Mouse (Mus musculus): ENCODE measurements around the gene Cfl1. TPM values are rescaled to one million over a fixed set of nuclear protein-coding genes. Genes with fewer than 3 reads are reported as not detected.

Gene Cfl1
- polyA plus RNA-seq, 1 experiment from 2014 or later: 4,056 TPM

GRCm38 (mm10) chr19:5473720-5474119 lies 16.5 kb upstream of the Cfl1 start, which contains the start of gene Efemp2:
Gene Efemp2, plus strand, starts transcription at chr19:5473954.
- no peaks in the 10 kb centered on the region for H3K27me3 ChIP-seq (ENCODE audit: control insufficient read depth, insufficient read depth, low read length)
- peak within 1 kb of the TSS; percentile 63 for H3K4me3 ChIP-seq (ENCODE audit: low read depth, low read length)
- peak within 1 kb of the TSS; percentile 99 for H3K4me2 ChIP-seq (replicated peaks; ENCODE audit: low read depth, low read length)
- H3K9ac ChIP-seq (ENCODE audit: low read depth, low read length): peak within 1 kb of the TSS; percentile 86
- no peaks in the 10 kb centered on the region for H3K9me3 ChIP-seq (ENCODE audit: control insufficient read depth, low read length)
- peak within 1 kb of the TSS; percentile 54; the same call in 1 of the 2 replicates for H3K27ac ChIP-seq (ENCODE audit: low read depth, low read length)
- no peaks in the 10 kb centered on the region for H3K36me3 ChIP-seq (ENCODE audit: control insufficient read depth, insufficient read depth, low read length)
- H3K4me1 ChIP-seq (replicated peaks; ENCODE audit: control insufficient read depth, insufficient read depth, low read length): peaks cover 7% of the 10 kb centered on the region
- peak; percentile 71 for ATAC-seq (ENCODE audit: low FRiP score)
- DNase-seq (ENCODE audit: low spot score): peak; percentile 79
- WGBS: 2% methylated on average over 22 of the region's 22 CpGs

- peak overlapping the region; percentile 63 for H3K4me3 ChIP-seq (ENCODE audit: low read depth, low read length)
- peak; percentile 62; the same call in 1 of the 2 replicates for ATAC-seq (ENCODE audit: low FRiP score)
- WGBS: 1% methylated on average over 23 of the region's 68 CpGs
Measured at GRCm38 (mm10) chr19:5474281-5475068, 15.8 kb upstream of the Cfl1 start.

GRCm38 (mm10) chr19:5475069-5475714 lies 15.1 kb upstream of the Cfl1 start:
- H3K4me2 ChIP-seq (replicated peaks; ENCODE audit: low read depth, low read length): peak overlapping the region; percentile 99
- peak overlapping the region; percentile 86 for H3K9ac ChIP-seq (ENCODE audit: low read depth, low read length)
- 0 out of 2 replicates have a peak overlapping the region, but pooled peaks have one; percentile 54 for H3K27ac ChIP-seq (ENCODE audit: low read depth, low read length)
- no peaks in the 10 kb centered on the region for H3K9me3 ChIP-seq (ENCODE audit: control insufficient read depth, low read length)
- 20% methylated on average over 13 of the region's 13 CpGs for WGBS
- no peak; the same call in 1 of the 2 replicates for ATAC-seq (ENCODE audit: low FRiP score)
- peak overlapping the region; percentile 63 for H3K4me3 ChIP-seq (ENCODE audit: low read depth, low read length)
- H3K4me1 ChIP-seq (replicated peaks; ENCODE audit: control insufficient read depth, insufficient read depth, low read length): peaks cover 7% of the 10 kb centered on the region
- no peaks in the 10 kb centered on the region for H3K27me3 ChIP-seq (ENCODE audit: control insufficient read depth, insufficient read depth, low read length)
- no peaks in the 10 kb centered on the region for H3K36me3 ChIP-seq (ENCODE audit: control insufficient read depth, insufficient read depth, low read length)
- DNase-seq (ENCODE audit: low spot score): peak; percentile 42

More at GRCm38 (mm10) chr19:5474281-5475068, 15.8 kb upstream of the Cfl1 start:
- H3K27me3 ChIP-seq (ENCODE audit: control insufficient read depth, insufficient read depth, low read length): no peaks in the 10 kb centered on the region
- DNase-seq (ENCODE audit: low spot score): peak; percentile 67
- peak overlapping the region; percentile 99 for H3K4me2 ChIP-seq (replicated peaks; ENCODE audit: low read depth, low read length)
- H3K9me3 ChIP-seq (ENCODE audit: control insufficient read depth, low read length): no peaks in the 10 kb centered on the region
- peak overlapping the region; percentile 54; the same call in 1 of the 2 replicates for H3K27ac ChIP-seq (ENCODE audit: low read depth, low read length)
- H3K36me3 ChIP-seq (ENCODE audit: control insufficient read depth, insufficient read depth, low read length): no peaks in the 10 kb centered on the region
- peaks cover 7% of the 10 kb centered on the region for H3K4me1 ChIP-seq (replicated peaks; ENCODE audit: control insufficient read depth, insufficient read depth, low read length)
- H3K9ac ChIP-seq (ENCODE audit: low read depth, low read length): peak overlapping the region; percentile 86

- Histone ChIP-seq H3K4me2 (replicated peaks; ENCODE audit: low read depth, low read length) (no peak overlapping the region), H3K27ac (ENCODE audit: low read depth, low read length) (no peak overlapping the region), H3K27me3 (ENCODE audit: control insufficient read depth, insufficient read depth, low read length) (no peaks in the 10 kb centered on the region), H3K9ac (ENCODE audit: low read depth, low read length) (no peak overlapping the region), H3K9me3 (ENCODE audit: control insufficient read depth, low read length) (no peaks in the 10 kb centered on the region), H3K4me1 (replicated peaks; ENCODE audit: control insufficient read depth, insufficient read depth, low read length) (peaks cover 7% of the 10 kb centered on the region), H3K36me3 (ENCODE audit: control insufficient read depth, insufficient read depth, low read length) (no peaks in the 10 kb centered on the region), H3K4me3 (ENCODE audit: low read depth, low read length) (no peak overlapping the region)
- ATAC-seq (ENCODE audit: low FRiP score): no peak
- no peak for DNase-seq (ENCODE audit: low spot score)
- 84% methylated on average over 10 of the region's 10 CpGs for WGBS
Measured at GRCm38 (mm10) chr19:5477004-5477667, 13.1 kb upstream of the Cfl1 start.

GRCm38 (mm10) chr19:5477668-5478300 lies 12.5 kb upstream of the Cfl1 start:
- WGBS: 88% methylated on average over 18 of the region's 18 CpGs

GRCm38 (mm10) chr19:5480016-5480415 lies 10.2 kb upstream of the Cfl1 start:
- ATAC-seq (ENCODE audit: low FRiP score): no peak
- WGBS: 90% methylated on average over 10 of the region's 10 CpGs
- Histone ChIP-seq H3K36me3 (ENCODE audit: control insufficient read depth, insufficient read depth, low read length) (0 out of 2 replicates have a peak, but pooled peaks cover 5% of the 10 kb centered on the region), H3K4me2 (replicated peaks; ENCODE audit: low read depth, low read length) (no peak overlapping the region), H3K9me3 (ENCODE audit: control insufficient read depth, low read length) (no peaks in the 10 kb centered on the region), H3K9ac (ENCODE audit: low read depth, low read length) (no peak overlapping the region), H3K4me3 (ENCODE audit: low read depth, low read length) (no peak overlapping the region), H3K4me1 (replicated peaks; ENCODE audit: control insufficient read depth, insufficient read depth, low read length) (0 out of 2 replicates have a peak, but pooled peaks cover 3% of the 10 kb centered on the region), H3K27me3 (ENCODE audit: control insufficient read depth, insufficient read depth, low read length) (no peaks in the 10 kb centered on the region), H3K27ac (ENCODE audit: low read depth, low read length) (no peak overlapping the region)
- no peak for DNase-seq (ENCODE audit: low spot score)

More at GRCm38 (mm10) chr19:5477668-5478300, 12.5 kb upstream of the Cfl1 start:
- ATAC-seq (ENCODE audit: low FRiP score) (no peak), DNase-seq (ENCODE audit: low spot score) (no peak)
- Histone ChIP-seq H3K4me3 (ENCODE audit: low read depth, low read length) (no peak overlapping the region), H3K4me1 (replicated peaks; ENCODE audit: control insufficient read depth, insufficient read depth, low read length) (peaks cover 7% of the 10 kb centered on the region), H3K4me2 (replicated peaks; ENCODE audit: low read depth, low read length) (no peak overlapping the region), H3K9ac (ENCODE audit: low read depth, low read length) (no peak overlapping the region), H3K36me3 (ENCODE audit: control insufficient read depth, insufficient read depth, low read length) (no peaks in the 10 kb centered on the region), H3K27me3 (ENCODE audit: control insufficient read depth, insufficient read depth, low read length) (no peaks in the 10 kb centered on the region), H3K9me3 (ENCODE audit: control insufficient read depth, low read length) (no peaks in the 10 kb centered on the region), H3K27ac (ENCODE audit: low read depth, low read length) (no peak overlapping the region)

GRCm38 (mm10) chr19:5481398-5481797 lies 8.9 kb upstream of the Cfl1 start:
- DNase-seq (ENCODE audit: low spot score): no peak
- H3K4me3 ChIP-seq (ENCODE audit: low read depth, low read length): no peak overlapping the region
- H3K9ac ChIP-seq (ENCODE audit: low read depth, low read length): no peak overlapping the region
- 86% methylated on average over 10 of the region's 10 CpGs for WGBS
- H3K27ac ChIP-seq (ENCODE audit: low read depth, low read length): no peak overlapping the region
- no peak for ATAC-seq (ENCODE audit: low FRiP score)
- H3K27me3 ChIP-seq (ENCODE audit: control insufficient read depth, insufficient read depth, low read length): no peaks in the 10 kb centered on the region
- 0 out of 2 replicates have a peak, but pooled peaks cover 5% of the 10 kb centered on the region for H3K36me3 ChIP-seq (ENCODE audit: control insufficient read depth, insufficient read depth, low read length)
- H3K9me3 ChIP-seq (ENCODE audit: control insufficient read depth, low read length): no peaks in the 10 kb centered on the region
- H3K4me1 ChIP-seq (replicated peaks; ENCODE audit: control insufficient read depth, insufficient read depth, low read length): no peaks in the 10 kb centered on the region
- H3K4me2 ChIP-seq (replicated peaks; ENCODE audit: low read depth, low read length): no peak overlapping the region

All from hindbrain, embryonic 11.5 days (tissue).